Mouse (Mus musculus): ENCODE measurements around the gene Nob1. TPM values are rescaled to one million over a fixed set of nuclear protein-coding genes. Genes with fewer than 3 reads are reported as not detected.

Nob1 gene
- polyA plus RNA-seq, 1 experiment from 2014 or later = 66.2 TPM

- H3K9me3 ChIP-seq (ENCODE audit: control insufficient read depth, low read length) = no peaks in the 10 kb centered on the region
- H3K4me2 ChIP-seq (ENCODE audit: low read length) = no peak overlapping the region
- WGBS = 88% methylated on average over 6 of the region's 6 CpGs
Measured at GRCm38 (mm10) chr8:107458281-107458680, 33.4 kb upstream of the Nob1 start.

DNA sequence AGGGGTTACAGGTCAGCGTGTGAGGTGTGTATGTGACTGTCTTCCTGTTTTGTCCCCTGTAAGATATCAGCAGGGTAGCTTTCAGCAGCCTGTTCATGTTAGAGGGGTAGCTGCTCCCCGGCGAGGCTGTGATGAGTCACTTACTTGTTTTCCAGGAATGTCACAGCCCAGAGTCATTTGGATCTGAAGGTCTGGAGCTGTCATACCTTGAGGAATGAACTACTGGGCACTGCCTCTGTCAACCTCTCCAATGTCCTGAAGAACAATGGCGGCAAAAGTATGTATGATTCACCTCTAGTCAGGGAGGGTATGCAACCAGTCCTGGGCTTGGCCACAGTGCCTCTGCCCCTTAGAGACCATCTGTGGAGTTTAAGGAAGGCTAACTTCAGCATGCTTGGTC lies 32.9 kb upstream of the Nob1 start:
- H3K27ac ChIP-seq (ENCODE audit: low read depth) = no peak overlapping the region
- H3K27me3 ChIP-seq (replicated peaks; ENCODE audit: control insufficient read depth, insufficient read depth, low read length) = no peaks in the 10 kb centered on the region
- no peak overlapping the region for H3K9ac ChIP-seq (ENCODE audit: low read length)
- ATAC-seq (replicated peaks; ENCODE audit: low FRiP score, low TSS enrichment, low read depth) = no peak
- peaks cover 36% of the 10 kb centered on the region for H3K36me3 ChIP-seq (ENCODE audit: control insufficient read depth, insufficient read depth, low read length)
- no peak overlapping the region for H3K4me2 ChIP-seq (ENCODE audit: low read length)
- DNase-seq (ENCODE audit: low spot score) = no peak
- H3K4me1 ChIP-seq (replicated peaks; ENCODE audit: control insufficient read depth, insufficient read depth, low read length) = no peaks in the 10 kb centered on the region
- WGBS = 78% methylated on average over 4 of the region's 4 CpGs
- no peaks in the 10 kb centered on the region for H3K9me3 ChIP-seq (ENCODE audit: control insufficient read depth, low read length)
- H3K4me3 ChIP-seq (ENCODE audit: low read depth, low read length) = no peak overlapping the region

More at GRCm38 (mm10) chr8:107458281-107458680, 33.4 kb upstream of the Nob1 start:
- Histone ChIP-seq H3K27me3 (replicated peaks; ENCODE audit: control insufficient read depth, insufficient read depth, low read length) (no peaks in the 10 kb centered on the region), H3K27ac (ENCODE audit: low read depth) (no peak overlapping the region), H3K4me1 (replicated peaks; ENCODE audit: control insufficient read depth, insufficient read depth, low read length) (no peaks in the 10 kb centered on the region), H3K36me3 (ENCODE audit: control insufficient read depth, insufficient read depth, low read length) (peaks cover 33% of the 10 kb centered on the region), H3K9ac (ENCODE audit: low read length) (no peak overlapping the region), H3K4me3 (ENCODE audit: low read depth, low read length) (no peak overlapping the region)
- no peak for ATAC-seq (replicated peaks; ENCODE audit: low FRiP score, low TSS enrichment, low read depth)
- no peak for DNase-seq (ENCODE audit: low spot score)

- H3K9ac ChIP-seq (ENCODE audit: low read length) = no peak overlapping the region
- no peak overlapping the region for H3K4me2 ChIP-seq (ENCODE audit: low read length)
- H3K4me3 ChIP-seq (ENCODE audit: low read depth, low read length) = no peak overlapping the region
- H3K27ac ChIP-seq (ENCODE audit: low read depth) = no peak overlapping the region
- no peaks in the 10 kb centered on the region for H3K4me1 ChIP-seq (replicated peaks; ENCODE audit: control insufficient read depth, insufficient read depth, low read length)
- no peaks in the 10 kb centered on the region for H3K9me3 ChIP-seq (ENCODE audit: control insufficient read depth, low read length)
- DNase-seq (ENCODE audit: low spot score) (no peak), ATAC-seq (replicated peaks; ENCODE audit: low FRiP score, low TSS enrichment, low read depth) (no peak)
- H3K27me3 ChIP-seq (replicated peaks; ENCODE audit: control insufficient read depth, insufficient read depth, low read length) = no peaks in the 10 kb centered on the region
- H3K36me3 ChIP-seq (ENCODE audit: control insufficient read depth, insufficient read depth, low read length) = peaks cover 22% of the 10 kb centered on the region
- 8% methylated on average over 3 of the region's 3 CpGs for WGBS
Measured at GRCm38 (mm10) chr8:107455268-107455667, 30.4 kb upstream of the Nob1 start.

DNA sequence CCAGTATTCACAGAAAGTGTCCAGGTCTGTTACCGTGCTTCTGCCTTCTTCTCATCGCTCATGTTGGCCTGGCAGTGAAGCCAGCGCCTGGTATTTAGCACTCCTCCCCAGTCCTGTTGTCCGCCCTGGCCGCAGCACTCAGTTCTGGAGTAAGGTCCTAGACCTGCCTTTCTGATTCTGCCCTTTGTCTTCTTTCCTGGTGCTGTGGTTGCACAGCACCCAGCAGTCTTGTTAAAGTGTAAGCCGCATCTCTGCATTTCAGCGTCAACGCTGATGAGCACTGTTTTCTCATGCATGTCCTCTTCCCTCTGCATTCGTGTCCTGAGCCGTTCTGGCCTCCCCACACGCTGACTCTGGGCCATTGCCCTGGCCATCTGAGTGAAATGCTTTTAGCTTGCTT lies 28.5 kb upstream of the Nob1 start:
- ATAC-seq (replicated peaks; ENCODE audit: low FRiP score, low TSS enrichment, low read depth) = no peak

GRCm38 (mm10) chr8:107451414-107452066 lies 26.7 kb upstream of the Nob1 start:
- H3K4me3 ChIP-seq (ENCODE audit: low read depth, low read length) = no peak overlapping the region
- H3K27ac ChIP-seq (ENCODE audit: low read depth) = no peak overlapping the region
- H3K4me1 ChIP-seq (replicated peaks; ENCODE audit: control insufficient read depth, insufficient read depth, low read length) = peaks cover 4% of the 10 kb centered on the region
- no peaks in the 10 kb centered on the region for H3K27me3 ChIP-seq (replicated peaks; ENCODE audit: control insufficient read depth, insufficient read depth, low read length)
- peaks cover 11% of the 10 kb centered on the region for H3K36me3 ChIP-seq (ENCODE audit: control insufficient read depth, insufficient read depth, low read length)
- H3K9ac ChIP-seq (ENCODE audit: low read length) = no peak overlapping the region
- 89% methylated on average over 13 of the region's 13 CpGs for WGBS
- no peak for ATAC-seq (replicated peaks; ENCODE audit: low FRiP score, low TSS enrichment, low read depth)
- H3K9me3 ChIP-seq (ENCODE audit: control insufficient read depth, low read length) = no peaks in the 10 kb centered on the region
- H3K4me2 ChIP-seq (ENCODE audit: low read length) = no peak overlapping the region
- DNase-seq (ENCODE audit: low spot score) = no peak

More for the DNA sequence above, 28.5 kb upstream of the Nob1 start:
- H3K9me3 ChIP-seq (ENCODE audit: control insufficient read depth, low read length) = no peaks in the 10 kb centered on the region
- H3K36me3 ChIP-seq (ENCODE audit: control insufficient read depth, insufficient read depth, low read length) = peaks cover 20% of the 10 kb centered on the region
- H3K9ac ChIP-seq (ENCODE audit: low read length) = no peak overlapping the region
- H3K4me1 ChIP-seq (replicated peaks; ENCODE audit: control insufficient read depth, insufficient read depth, low read length) = no peaks in the 10 kb centered on the region
- H3K27ac ChIP-seq (ENCODE audit: low read depth) = no peak overlapping the region
- H3K4me3 ChIP-seq (ENCODE audit: low read depth, low read length) = no peak overlapping the region
- 94% methylated on average over 11 of the region's 11 CpGs for WGBS
- no peaks in the 10 kb centered on the region for H3K27me3 ChIP-seq (replicated peaks; ENCODE audit: control insufficient read depth, insufficient read depth, low read length)
- DNase-seq (ENCODE audit: low spot score) = no peak
- H3K4me2 ChIP-seq (ENCODE audit: low read length) = no peak overlapping the region

DNA sequence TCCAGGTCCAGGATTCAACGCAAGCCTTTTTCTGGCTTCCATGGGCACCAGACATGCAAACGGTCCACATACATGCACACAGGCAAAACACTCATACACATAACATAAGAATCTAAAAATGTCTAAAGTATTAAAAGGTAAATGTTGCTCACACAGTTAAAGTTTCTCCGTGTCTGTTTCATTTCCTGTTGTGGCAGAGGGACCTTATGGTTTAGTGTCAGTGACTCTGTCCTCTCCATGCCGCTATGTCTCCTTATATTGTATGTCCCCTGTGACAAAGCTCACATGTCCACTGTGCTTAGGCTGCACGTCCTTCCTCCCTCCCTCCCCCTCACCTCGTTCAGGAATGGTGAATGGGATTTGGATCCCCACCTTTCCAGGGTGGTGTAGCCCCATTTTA lies 24.8 kb upstream of the Nob1 start:
- no peaks in the 10 kb centered on the region for H3K9me3 ChIP-seq (ENCODE audit: control insufficient read depth, low read length)
- no peak overlapping the region for H3K4me3 ChIP-seq (ENCODE audit: low read depth, low read length)
- H3K9ac ChIP-seq (ENCODE audit: low read length) = no peak overlapping the region
- 80% methylated on average over 6 of the region's 6 CpGs for WGBS
- DNase-seq (ENCODE audit: low spot score) = no peak
- H3K4me2 ChIP-seq (ENCODE audit: low read length) = no peak overlapping the region
- H3K4me1 ChIP-seq (replicated peaks; ENCODE audit: control insufficient read depth, insufficient read depth, low read length) = peaks cover 4% of the 10 kb centered on the region
- H3K27me3 ChIP-seq (replicated peaks; ENCODE audit: control insufficient read depth, insufficient read depth, low read length) = no peaks in the 10 kb centered on the region
- ATAC-seq (replicated peaks; ENCODE audit: low FRiP score, low TSS enrichment, low read depth) = no peak
- no peak overlapping the region for H3K27ac ChIP-seq (ENCODE audit: low read depth)
- peaks cover 11% of the 10 kb centered on the region for H3K36me3 ChIP-seq (ENCODE audit: control insufficient read depth, insufficient read depth, low read length)

- DNase-seq (ENCODE audit: low spot score) (no peak), ATAC-seq (replicated peaks; ENCODE audit: low FRiP score, low TSS enrichment, low read depth) (no peak)
- no peak overlapping the region for H3K9ac ChIP-seq (ENCODE audit: low read length)
- peaks cover 9% of the 10 kb centered on the region for H3K4me1 ChIP-seq (replicated peaks; ENCODE audit: control insufficient read depth, insufficient read depth, low read length)
- no peaks in the 10 kb centered on the region for H3K9me3 ChIP-seq (ENCODE audit: control insufficient read depth, low read length)
- 62% methylated on average over 8 of the region's 8 CpGs for WGBS
- peaks cover 11% of the 10 kb centered on the region for H3K36me3 ChIP-seq (ENCODE audit: control insufficient read depth, insufficient read depth, low read length)
- no peak overlapping the region for H3K4me3 ChIP-seq (ENCODE audit: low read depth, low read length)
- no peak overlapping the region for H3K4me2 ChIP-seq (ENCODE audit: low read length)
- H3K27me3 ChIP-seq (replicated peaks; ENCODE audit: control insufficient read depth, insufficient read depth, low read length) = no peaks in the 10 kb centered on the region
- no peak overlapping the region for H3K27ac ChIP-seq (ENCODE audit: low read depth)
Measured at GRCm38 (mm10) chr8:107449130-107449529, 24.3 kb upstream of the Nob1 start.

DNA sequence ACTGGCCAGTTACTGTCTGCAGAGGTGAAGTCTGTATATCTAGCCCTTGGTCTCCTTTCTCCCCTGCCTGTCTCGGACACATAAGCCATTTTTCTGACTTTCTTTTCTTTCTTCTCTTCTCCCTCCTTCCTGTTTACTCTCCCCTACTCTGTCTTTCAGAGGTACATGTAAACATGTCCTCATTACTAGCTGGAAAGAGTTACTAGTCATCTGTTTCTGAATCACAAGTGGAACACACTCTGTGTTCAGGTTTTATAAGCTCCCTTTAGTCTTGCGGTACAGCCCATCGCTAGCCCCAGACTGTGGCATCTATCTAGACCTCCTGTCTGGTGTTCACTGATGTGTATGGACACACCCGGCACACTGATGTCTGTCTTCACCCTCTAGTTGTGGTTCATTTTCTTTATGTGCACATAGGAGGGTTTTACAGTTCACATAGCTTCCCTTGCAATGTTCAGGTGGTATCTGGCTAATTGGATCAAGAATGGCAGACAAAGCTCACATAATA lies 23.6 kb upstream of the Nob1 start:
- H3K27ac ChIP-seq (ENCODE audit: low read depth) = no peak overlapping the region; the same call in 1 of the 2 replicates
- no peaks in the 10 kb centered on the region for H3K27me3 ChIP-seq (replicated peaks; ENCODE audit: control insufficient read depth, insufficient read depth, low read length)
- peaks cover 9% of the 10 kb centered on the region for H3K4me1 ChIP-seq (replicated peaks; ENCODE audit: control insufficient read depth, insufficient read depth, low read length)
- 69% methylated on average over 4 of the region's 4 CpGs for WGBS
- no peaks in the 10 kb centered on the region for H3K9me3 ChIP-seq (ENCODE audit: control insufficient read depth, low read length)
- peaks cover 6% of the 10 kb centered on the region for H3K36me3 ChIP-seq (ENCODE audit: control insufficient read depth, insufficient read depth, low read length)
- no peak for ATAC-seq (replicated peaks; ENCODE audit: low FRiP score, low TSS enrichment, low read depth)
- H3K4me3 ChIP-seq (ENCODE audit: low read depth, low read length) = no peak overlapping the region
- no peak for DNase-seq (ENCODE audit: low spot score)
- H3K4me2 ChIP-seq (ENCODE audit: low read length) = no peak overlapping the region
- H3K9ac ChIP-seq (ENCODE audit: low read length) = no peak overlapping the region

DNA sequence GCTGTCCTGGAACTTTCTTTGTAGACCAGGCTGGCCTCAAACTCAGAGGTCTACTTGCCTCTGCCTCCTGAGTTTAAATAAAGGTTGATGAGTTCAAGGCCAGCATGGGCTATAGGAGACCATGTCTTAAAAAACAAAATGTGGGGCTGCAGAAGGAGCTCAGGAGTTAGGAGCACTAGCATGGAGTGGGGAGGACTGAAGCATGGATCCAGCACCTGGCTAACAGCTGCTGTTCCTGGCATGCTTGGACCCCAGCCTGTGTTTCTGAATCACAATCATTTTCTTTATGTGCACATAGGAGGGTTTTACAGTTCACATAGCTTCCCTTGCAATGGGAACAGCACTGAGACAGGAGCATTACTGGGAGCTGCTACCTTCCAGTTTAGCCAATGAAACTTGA lies 22.9 kb upstream of the Nob1 start:
- no peak overlapping the region for H3K27ac ChIP-seq (ENCODE audit: low read depth)
- DNase-seq (ENCODE audit: low spot score) (no peak), ATAC-seq (replicated peaks; ENCODE audit: low FRiP score, low TSS enrichment, low read depth) (no peak)
- H3K36me3 ChIP-seq (ENCODE audit: control insufficient read depth, insufficient read depth, low read length) = no peaks in the 10 kb centered on the region
- no peak overlapping the region for H3K4me2 ChIP-seq (ENCODE audit: low read length)
- H3K4me1 ChIP-seq (replicated peaks; ENCODE audit: control insufficient read depth, insufficient read depth, low read length) = peaks cover 9% of the 10 kb centered on the region
- no peaks in the 10 kb centered on the region for H3K27me3 ChIP-seq (replicated peaks; ENCODE audit: control insufficient read depth, insufficient read depth, low read length)
- H3K9ac ChIP-seq (ENCODE audit: low read length) = no peak overlapping the region
- H3K9me3 ChIP-seq (ENCODE audit: control insufficient read depth, low read length) = no peaks in the 10 kb centered on the region
- no peak overlapping the region for H3K4me3 ChIP-seq (ENCODE audit: low read depth, low read length)
